Mouse (Mus musculus): ENCODE results near the gene Ick. TPM values are rescaled to one million over a fixed set of nuclear protein-coding genes. Genes with fewer than 3 reads are reported as not detected.
A peak's percentile ranks its signal among the peaks of the same experiment; 100 is the strongest.
"Not testable (repeated sequence)": the region's sequence is repeated elsewhere in the genome, so short reads cannot be mapped to it uniquely, and the experiment has no call there.

Ick gene
- polyA plus RNA-seq, 1 experiment: 8.6 TPM

DNA sequence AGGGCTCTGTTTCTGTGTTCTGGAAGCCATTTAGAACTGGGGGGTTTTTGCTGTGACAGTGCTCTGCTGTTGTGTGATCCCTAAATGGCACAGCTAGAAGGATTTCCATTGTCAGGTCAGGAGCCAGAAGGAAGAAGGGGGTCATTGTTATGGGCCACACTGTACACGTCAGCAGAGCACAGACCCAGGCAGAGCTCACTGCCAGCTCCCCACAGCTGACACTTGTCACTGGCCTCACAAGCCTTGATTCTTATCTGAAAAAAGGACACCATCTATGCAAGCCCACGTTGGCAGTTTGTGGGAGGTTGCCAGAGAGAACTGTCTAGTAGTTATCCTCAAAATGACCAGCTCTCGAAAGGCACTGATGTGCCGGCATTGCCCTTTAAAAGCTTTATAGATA is 37.1 kb downstream of the Ick start:
- Histone ChIP-seq H3K36me3 (ENCODE audit: control insufficient read depth, insufficient read depth) (peaks cover 7% of the 10 kb centered on the region), H3K79me2 (ENCODE audit: control insufficient read depth, insufficient read depth) (no peaks in the 10 kb centered on the region), H3K4me2 (ENCODE audit: low read depth) (no peak overlapping the region), H3K4me3 (no peak overlapping the region), H3ac (ENCODE audit: control insufficient read depth, insufficient read length) (no peak overlapping the region), H3K27me3 (ENCODE audit: control insufficient read depth, insufficient read depth, insufficient read length) (no peaks in the 10 kb centered on the region)
- no peak for TF ChIP-seq USF1 (IDR thresholded peaks at IDR 0.05; ENCODE audit: low read depth)
- TF ChIP-seq POLR2A (IDR thresholded peaks at IDR 0.05; ENCODE audit: insufficient read length, low read depth): no peak
- no peak for TF ChIP-seq E2F4 (IDR thresholded peaks at IDR 0.05; ENCODE audit: insufficient read depth)
- peak in 1 of 3 experiments; percentile 30 for TF ChIP-seq MYOG (IDR thresholded peaks at IDR 0.05; ENCODE audit: control insufficient read depth in 1 of 3, insufficient read depth in 1 of 3, insufficient read length in 2 of 3, low read depth in 2 of 3)

DNA sequence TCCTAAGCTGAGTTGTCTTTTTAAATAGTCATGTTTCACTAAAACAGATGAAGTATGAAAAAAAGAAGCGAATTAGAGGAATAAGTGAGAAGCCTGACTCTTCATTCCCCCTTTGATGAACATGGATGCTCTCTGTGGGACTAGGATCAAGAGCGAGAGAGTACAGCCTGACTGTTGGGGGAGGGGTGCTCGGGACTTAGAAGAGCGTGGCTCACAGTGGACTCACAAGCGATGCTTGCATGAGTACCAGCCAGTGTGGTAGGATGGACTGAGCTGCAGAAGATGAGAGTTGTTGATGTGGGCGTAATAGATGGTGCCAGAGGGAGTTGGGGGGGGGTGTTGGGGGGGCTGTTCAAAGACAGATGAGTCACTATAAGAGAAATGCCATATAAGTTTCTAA is 37.6 kb downstream of the Ick start:
- H3K4me2 ChIP-seq (ENCODE audit: low read depth): peak overlapping the region; percentile 16
- no peak overlapping the region for H3K4me3 ChIP-seq
- TF ChIP-seq MYOG (IDR thresholded peaks at IDR 0.05; ENCODE audit: control insufficient read depth in 1 of 3, insufficient read depth in 1 of 3, insufficient read length in 2 of 3, low read depth in 2 of 3): no peak
- no peak for TF ChIP-seq USF1 (IDR thresholded peaks at IDR 0.05; ENCODE audit: low read depth)
- no peak for TF ChIP-seq TCF12 (IDR thresholded peaks at IDR 0.05; ENCODE audit: insufficient read depth, poor library complexity, severe bottlenecking)
- no peak for TF ChIP-seq POLR2A (IDR thresholded peaks at IDR 0.05; ENCODE audit: insufficient read length, low read depth)
- TF ChIP-seq REST (IDR thresholded peaks at IDR 0.05; ENCODE audit: insufficient read depth, insufficient read length): no peak
- no peak for TF ChIP-seq CEBPB (IDR thresholded peaks at IDR 0.05; ENCODE audit: insufficient read depth, poor library complexity, severe bottlenecking)
- TF ChIP-seq MYOD1 (IDR thresholded peaks at IDR 0.05; ENCODE audit: control insufficient read depth in 1 of 3, insufficient read length in 2 of 3, low read depth in 2 of 3): no peak
- TF ChIP-seq SRF (IDR thresholded peaks at IDR 0.05; ENCODE audit: control insufficient read depth, insufficient read length, low read depth): no peak
- no peak for TF ChIP-seq MAX (IDR thresholded peaks at IDR 0.05; ENCODE audit: low read depth)
- no peak for TF ChIP-seq E2F4 (IDR thresholded peaks at IDR 0.05; ENCODE audit: insufficient read depth)
- no peak for TF ChIP-seq TCF3 (IDR thresholded peaks at IDR 0.05; ENCODE audit: insufficient read length, low read depth)
- TF ChIP-seq POLR2AphosphoS2 (IDR thresholded peaks at IDR 0.05; ENCODE audit: insufficient read length, low read depth): no peak
- no peak overlapping the region for H3ac ChIP-seq (ENCODE audit: control insufficient read depth, insufficient read length)
- peaks cover 2% of the 10 kb centered on the region for H3K36me3 ChIP-seq (ENCODE audit: control insufficient read depth, insufficient read depth)
- no peaks in the 10 kb centered on the region for H3K79me2 ChIP-seq (ENCODE audit: control insufficient read depth, insufficient read depth)
- H3K27me3 ChIP-seq (ENCODE audit: control insufficient read depth, insufficient read depth, insufficient read length): no peaks in the 10 kb centered on the region

DNA sequence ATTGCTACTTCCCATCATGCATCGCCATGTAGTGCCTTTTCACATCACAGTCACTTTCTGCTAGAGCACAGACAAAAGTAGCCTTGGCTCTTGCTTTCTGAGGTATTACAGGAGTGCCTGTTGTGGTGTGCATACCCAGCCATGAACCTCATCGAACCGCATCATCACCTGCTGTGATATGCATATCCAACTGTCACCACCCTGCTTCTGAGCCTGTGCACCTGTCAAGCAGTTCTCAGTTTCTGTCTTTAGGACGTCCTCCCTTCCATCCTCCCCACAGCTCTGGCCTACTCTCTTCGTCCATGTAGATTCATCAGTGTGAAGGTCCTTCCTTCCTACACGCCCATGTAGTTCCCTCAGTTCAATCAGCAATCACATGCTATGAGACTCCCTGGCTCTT is 39.2 kb downstream of the Ick start:
- no peaks in the 10 kb centered on the region for H3K36me3 ChIP-seq (ENCODE audit: control insufficient read depth, insufficient read depth)
- no peak overlapping the region for H3K4me2 ChIP-seq (ENCODE audit: low read depth)
- H3ac ChIP-seq (ENCODE audit: control insufficient read depth, insufficient read length): no peak overlapping the region
- no peak for TF ChIP-seq POLR2AphosphoS2 (IDR thresholded peaks at IDR 0.05; ENCODE audit: insufficient read length, low read depth)
- TF ChIP-seq TCF12 (IDR thresholded peaks at IDR 0.05; ENCODE audit: insufficient read depth, poor library complexity, severe bottlenecking): peak; percentile 37
- TF ChIP-seq REST (IDR thresholded peaks at IDR 0.05; ENCODE audit: insufficient read depth, insufficient read length): no peak
- no peak for TF ChIP-seq USF1 (IDR thresholded peaks at IDR 0.05; ENCODE audit: low read depth)
- no peak for TF ChIP-seq E2F4 (IDR thresholded peaks at IDR 0.05; ENCODE audit: insufficient read depth)
- TF ChIP-seq TCF3 (IDR thresholded peaks at IDR 0.05; ENCODE audit: insufficient read length, low read depth): peak; percentile 74
- TF ChIP-seq SRF (IDR thresholded peaks at IDR 0.05; ENCODE audit: control insufficient read depth, insufficient read length, low read depth): no peak
- no peak for TF ChIP-seq CEBPB (IDR thresholded peaks at IDR 0.05; ENCODE audit: insufficient read depth, poor library complexity, severe bottlenecking)
- no peak for TF ChIP-seq MAX (IDR thresholded peaks at IDR 0.05; ENCODE audit: low read depth)
- peak; percentile 40 to 99 (median 94) for TF ChIP-seq MYOD1 (IDR thresholded peaks at IDR 0.05; ENCODE audit: control insufficient read depth in 1 of 3, insufficient read length in 2 of 3, low read depth in 2 of 3)
- no peak for TF ChIP-seq POLR2A (IDR thresholded peaks at IDR 0.05; ENCODE audit: insufficient read length, low read depth)
- peak; percentile 24 to 82 (median 71) for TF ChIP-seq MYOG (IDR thresholded peaks at IDR 0.05; ENCODE audit: control insufficient read depth in 1 of 3, insufficient read depth in 1 of 3, insufficient read length in 2 of 3, low read depth in 2 of 3)
- H3K27me3 ChIP-seq (ENCODE audit: control insufficient read depth, insufficient read depth, insufficient read length): no peaks in the 10 kb centered on the region
- H3K4me3 ChIP-seq: no peak overlapping the region
- no peaks in the 10 kb centered on the region for H3K79me2 ChIP-seq (ENCODE audit: control insufficient read depth, insufficient read depth)

DNA sequence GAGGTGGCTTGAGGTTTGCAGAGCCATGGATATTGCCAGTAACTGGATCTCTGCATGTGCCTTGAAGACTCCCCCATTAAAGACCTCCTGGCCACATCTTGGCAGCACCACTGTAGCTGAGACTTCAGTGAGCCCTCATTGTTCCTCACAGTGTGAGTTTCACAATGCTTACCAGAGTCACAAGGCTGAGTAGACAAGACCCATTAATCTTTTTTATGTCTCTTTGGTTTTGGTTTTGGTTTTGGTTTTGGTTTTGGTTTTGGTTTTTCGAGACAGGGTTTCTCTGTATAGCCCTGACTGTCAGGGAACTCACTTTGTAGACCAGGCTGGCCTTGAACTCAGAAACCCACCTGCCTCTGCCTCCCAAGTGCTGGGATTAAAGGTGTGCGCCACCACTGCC is 40.8 kb downstream of the Ick start:
- H3K36me3 ChIP-seq (ENCODE audit: control insufficient read depth, insufficient read depth); H3K27me3 ChIP-seq (ENCODE audit: control insufficient read depth, insufficient read depth, insufficient read length); H3K79me2 ChIP-seq (ENCODE audit: control insufficient read depth, insufficient read depth); H3ac ChIP-seq (ENCODE audit: control insufficient read depth, insufficient read length); H3K4me3 ChIP-seq; H3K4me2 ChIP-seq (ENCODE audit: low read depth): not testable (repeated sequence)

DNA sequence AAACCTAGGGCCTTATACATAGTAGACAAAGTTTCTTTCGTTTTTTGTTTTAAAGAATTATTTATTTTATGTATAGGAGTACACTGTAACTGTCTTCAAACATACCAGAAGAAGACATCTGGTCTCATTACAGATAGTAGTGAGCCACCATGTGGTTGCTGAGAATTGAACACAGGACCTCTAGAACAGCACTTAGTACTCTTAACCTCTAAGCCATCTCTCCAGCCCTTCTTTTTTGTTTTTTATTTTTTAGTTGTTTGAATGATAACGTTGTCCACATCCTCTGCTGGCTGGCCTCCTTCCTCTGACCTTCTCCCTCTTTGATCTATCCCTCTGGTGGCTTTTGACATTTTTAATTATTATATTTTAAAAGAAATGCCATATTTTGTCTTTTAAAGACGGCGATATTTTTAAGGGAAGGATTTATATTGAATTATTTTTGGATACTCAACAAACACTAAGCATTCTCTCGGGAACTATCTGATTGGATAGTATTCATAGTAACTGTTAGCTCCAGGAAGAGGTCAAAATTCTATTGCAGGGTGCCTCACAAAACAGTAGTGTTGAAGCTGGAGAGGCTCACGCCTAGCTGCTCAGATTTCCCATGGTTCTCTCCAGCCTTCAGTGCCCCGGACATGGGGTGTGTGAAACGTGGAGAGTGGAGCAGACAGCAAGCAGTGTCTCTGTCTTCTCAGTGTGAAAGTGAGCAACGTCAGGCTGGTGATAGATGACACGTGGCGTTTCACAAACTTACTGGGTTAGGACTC is 45.4 kb downstream of the Ick start:
- Histone ChIP-seq H3ac (ENCODE audit: control insufficient read depth, insufficient read length) (no peak overlapping the region), H3K4me3 (no peak overlapping the region), H3K4me2 (ENCODE audit: low read depth) (no peak overlapping the region), H3K79me2 (ENCODE audit: control insufficient read depth, insufficient read depth) (no peaks in the 10 kb centered on the region), H3K36me3 (ENCODE audit: control insufficient read depth, insufficient read depth) (peaks cover 10% of the 10 kb centered on the region), H3K27me3 (ENCODE audit: control insufficient read depth, insufficient read depth, insufficient read length) (no peaks in the 10 kb centered on the region)
- TF ChIP-seq MYOD1 (IDR thresholded peaks at IDR 0.05; ENCODE audit: control insufficient read depth in 1 of 3, insufficient read length in 2 of 3, low read depth in 2 of 3): no peak
- TF ChIP-seq CEBPB (IDR thresholded peaks at IDR 0.05; ENCODE audit: insufficient read depth, poor library complexity, severe bottlenecking): no peak
- no peak for TF ChIP-seq TCF3 (IDR thresholded peaks at IDR 0.05; ENCODE audit: insufficient read length, low read depth)
- TF ChIP-seq E2F4 (IDR thresholded peaks at IDR 0.05; ENCODE audit: insufficient read depth): no peak
- TF ChIP-seq MYOG (IDR thresholded peaks at IDR 0.05; ENCODE audit: control insufficient read depth in 1 of 3, insufficient read depth in 1 of 3, insufficient read length in 2 of 3, low read depth in 2 of 3): no peak
- no peak for TF ChIP-seq TCF12 (IDR thresholded peaks at IDR 0.05; ENCODE audit: insufficient read depth, poor library complexity, severe bottlenecking)
- no peak for TF ChIP-seq MAX (IDR thresholded peaks at IDR 0.05; ENCODE audit: low read depth)
- TF ChIP-seq USF1 (IDR thresholded peaks at IDR 0.05; ENCODE audit: low read depth): no peak
- no peak for TF ChIP-seq POLR2A (IDR thresholded peaks at IDR 0.05; ENCODE audit: insufficient read length, low read depth)

Measured in myocyte (in vitro differentiated cells).